Mouse (Mus musculus) lung, postnatal 14 days (tissue): Measurements from ENCODE around the gene Aldh1l1.

Experiments used
- DNase-seq: peaks from one replicate; pipeline ENCODE4 v3.0.0; 2021

Aldh1l1 gene

DNA sequence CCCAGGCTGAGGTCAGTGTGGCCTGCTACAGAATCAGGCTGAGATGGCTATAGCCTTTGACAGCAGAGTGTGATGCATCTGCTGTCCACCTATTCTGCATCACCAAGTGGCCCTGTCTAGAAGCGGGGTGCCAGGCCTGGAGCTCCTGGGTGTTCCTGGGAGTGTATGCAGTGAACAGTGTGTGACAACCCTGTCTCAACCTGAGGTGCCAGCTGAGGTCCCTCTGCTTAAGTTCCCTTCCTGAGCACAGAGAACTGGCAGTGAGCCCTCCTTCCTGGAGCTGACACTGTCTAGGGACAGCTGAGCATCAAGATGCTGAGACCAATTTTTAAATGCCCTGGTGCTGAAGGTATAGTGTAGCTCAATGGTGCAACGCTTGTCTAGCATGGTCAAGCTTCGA is 13.5 kb upstream of the Aldh1l1 start:
- no peak for DNase-seq

DNA sequence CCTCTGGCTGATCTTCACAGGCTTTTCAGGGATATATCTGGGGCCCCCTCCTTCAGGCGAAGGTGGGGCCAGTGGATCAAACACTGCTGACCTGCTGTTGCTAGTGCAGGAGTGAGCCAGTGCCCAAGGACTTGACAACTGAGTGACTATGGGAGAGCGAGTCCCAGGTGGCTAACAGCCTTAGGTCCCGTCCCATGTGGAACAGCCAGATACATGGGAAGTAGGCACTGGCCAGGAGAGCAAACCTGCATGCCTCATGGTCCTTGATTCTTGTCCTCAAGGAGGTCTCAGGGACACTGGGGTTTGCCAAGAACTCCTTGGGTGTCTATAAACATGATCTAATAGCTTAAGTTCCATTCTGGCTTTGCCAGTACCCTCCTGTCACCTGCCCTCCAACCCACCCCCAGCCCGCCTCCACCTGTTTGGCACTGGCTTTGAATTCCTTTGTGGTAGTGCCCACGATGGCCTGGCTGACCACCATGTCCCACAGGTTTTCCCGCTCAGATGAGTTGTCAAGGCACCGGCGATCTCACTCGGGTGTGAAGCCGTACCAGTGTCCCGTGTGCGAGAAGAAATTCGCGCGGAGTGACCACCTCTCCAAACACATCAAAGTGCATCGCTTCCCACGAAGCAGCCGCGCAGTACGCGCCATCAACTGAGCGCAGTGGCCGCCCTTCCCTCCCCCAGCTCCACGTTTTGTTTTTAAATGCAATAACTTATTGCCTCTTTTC is 12.4 kb upstream of the Aldh1l1 start:
- no peak for DNase-seq

DNA sequence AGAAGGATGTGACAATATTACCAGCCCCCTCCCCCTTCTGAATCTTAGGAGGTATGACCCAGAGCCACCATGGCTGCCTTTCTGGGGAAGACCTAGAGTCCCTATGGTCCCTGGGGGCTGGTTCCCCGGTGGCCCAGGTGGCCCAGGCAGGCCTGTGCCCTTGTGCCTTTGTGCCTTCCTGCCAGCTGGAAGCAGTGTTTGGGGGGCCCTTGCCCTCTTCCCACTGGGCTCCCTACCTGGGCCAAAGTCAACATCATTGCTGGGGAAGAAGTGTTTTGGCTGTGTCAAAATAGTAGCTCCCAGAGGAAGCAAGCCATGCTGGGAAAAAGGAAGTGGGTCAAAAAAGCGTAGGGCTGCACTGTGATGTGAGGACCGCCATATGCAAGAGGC is 11.9 kb upstream of the Aldh1l1 start:
- DNase-seq = no peak

- DNase-seq = no peak
Observed at GRCm38 (mm10) chr6:90475176-90475853, 10.9 kb upstream of the Aldh1l1 start.

GRCm38 (mm10) chr6:90475854-90476212 is 10.4 kb upstream of the Aldh1l1 start:
- no peak for DNase-seq

- DNase-seq = peak; percentile 58
Observed at GRCm38 (mm10) chr6:90476941-90477518, 9.2 kb upstream of the Aldh1l1 start.

GRCm38 (mm10) chr6:90484249-90484648 is 2.0 kb upstream of the Aldh1l1 start:
- DNase-seq = no peak

GRCm38 (mm10) chr6:90484876-90485275 is 1.4 kb upstream of the Aldh1l1 start:
- no peak for DNase-seq

- no peak for DNase-seq
Observed at GRCm38 (mm10) chr6:90487531-90487930, 1.3 kb downstream of the Aldh1l1 start.

- no peak for DNase-seq
Observed at GRCm38 (mm10) chr6:90489532-90489931, 3.3 kb downstream of the Aldh1l1 start.

DNA sequence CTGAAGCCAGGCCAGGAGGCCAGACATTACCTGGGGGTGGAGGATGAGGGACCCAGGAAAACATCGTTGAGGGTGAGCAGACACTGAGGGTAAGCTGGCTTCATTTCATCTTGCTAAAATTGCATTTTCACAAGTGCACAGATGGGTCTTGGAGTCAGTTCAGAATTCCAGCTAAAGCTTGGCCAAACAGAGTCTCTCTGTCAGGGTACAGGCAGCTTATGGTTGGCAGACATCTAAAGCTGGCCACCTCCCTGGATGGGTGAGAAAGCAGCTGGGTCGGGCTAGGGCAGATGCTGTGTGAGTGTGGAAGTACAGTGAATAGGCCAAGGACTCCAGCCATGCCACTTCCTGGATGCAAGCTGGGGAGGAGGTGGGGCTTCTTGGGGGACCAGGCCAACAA is 4.7 kb downstream of the Aldh1l1 start:
- DNase-seq = no peak

DNA sequence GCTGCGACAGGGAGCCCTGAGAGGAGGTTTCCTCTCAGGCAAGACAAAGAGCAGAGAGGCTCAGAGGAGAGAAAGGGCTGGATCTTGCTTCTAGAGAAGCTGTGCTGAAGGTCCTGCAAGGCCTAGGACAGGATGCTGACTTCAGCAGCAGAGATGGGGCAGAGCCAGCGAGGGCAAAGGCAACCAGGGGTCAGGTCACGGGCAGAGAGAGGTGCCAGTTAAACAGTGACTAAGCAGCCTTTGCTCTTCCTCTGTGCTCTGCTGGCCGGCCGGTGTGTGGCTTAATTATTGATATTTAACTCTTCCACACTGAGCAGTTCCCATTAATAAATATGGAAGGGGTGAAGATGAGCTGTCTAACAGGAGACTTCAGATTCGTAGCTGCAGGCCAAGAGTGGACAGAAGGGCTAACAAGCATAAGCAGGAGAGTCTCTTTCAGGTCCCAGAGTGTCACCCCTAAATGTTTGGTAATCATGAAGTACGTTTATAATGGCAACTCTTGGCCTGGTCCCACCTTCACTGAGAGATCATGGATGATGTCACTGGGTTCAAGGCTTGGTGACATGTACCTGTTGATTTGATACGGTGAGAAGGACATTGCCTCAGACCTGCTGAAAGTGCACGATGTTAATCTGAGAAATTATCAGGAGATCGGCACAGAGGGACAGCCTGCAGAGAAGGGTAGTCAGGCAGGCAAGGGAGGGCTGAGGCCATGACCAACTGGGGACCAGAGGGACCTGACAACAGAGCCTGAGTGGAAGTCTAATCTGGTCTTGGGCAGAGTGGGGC is 5.9 kb downstream of the Aldh1l1 start:
- DNase-seq = no peak

- DNase-seq = no peak
Observed at GRCm38 (mm10) chr6:90494155-90494554, 7.9 kb downstream of the Aldh1l1 start.

GRCm38 (mm10) chr6:90494566-90494965 is 8.3 kb downstream of the Aldh1l1 start:
- DNase-seq = no peak

DNA sequence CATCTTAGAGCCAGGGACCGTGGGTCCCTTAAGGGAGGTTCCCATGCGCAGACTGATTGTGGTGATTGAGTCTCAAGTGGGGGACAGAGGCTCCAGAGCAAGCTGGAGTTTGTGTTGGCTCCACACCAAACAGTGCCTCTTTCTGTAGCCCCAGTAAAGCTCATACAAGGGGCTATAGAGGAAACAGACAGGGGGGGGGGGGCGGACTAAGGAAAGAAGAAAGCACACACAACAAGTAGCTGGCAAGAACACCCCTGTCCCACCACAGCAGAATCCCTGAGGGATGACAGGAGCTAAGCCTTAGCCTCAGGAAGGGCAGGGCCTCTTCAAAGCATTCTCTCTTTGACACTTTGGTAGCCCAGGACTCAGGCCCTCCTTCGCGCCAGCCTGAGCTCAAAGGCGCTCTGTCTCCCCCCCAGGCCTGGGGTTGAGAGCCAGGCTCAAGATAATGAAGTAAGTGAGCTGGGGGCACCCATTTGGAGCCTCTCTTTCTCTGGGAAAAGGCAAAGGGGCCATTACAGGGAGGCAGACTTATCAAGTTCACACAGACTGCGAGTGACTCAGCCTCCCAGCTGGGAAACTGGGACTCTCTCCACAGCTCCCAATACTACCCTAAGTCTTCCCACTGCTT is 9.2 kb downstream of the Aldh1l1 start:
- no peak for DNase-seq

- DNase-seq = no peak
Observed at GRCm38 (mm10) chr6:90496217-90496616, 10.0 kb downstream of the Aldh1l1 start.

GRCm38 (mm10) chr6:90499509-90499908 is 13.3 kb downstream of the Aldh1l1 start:
- no peak for DNase-seq

DNA sequence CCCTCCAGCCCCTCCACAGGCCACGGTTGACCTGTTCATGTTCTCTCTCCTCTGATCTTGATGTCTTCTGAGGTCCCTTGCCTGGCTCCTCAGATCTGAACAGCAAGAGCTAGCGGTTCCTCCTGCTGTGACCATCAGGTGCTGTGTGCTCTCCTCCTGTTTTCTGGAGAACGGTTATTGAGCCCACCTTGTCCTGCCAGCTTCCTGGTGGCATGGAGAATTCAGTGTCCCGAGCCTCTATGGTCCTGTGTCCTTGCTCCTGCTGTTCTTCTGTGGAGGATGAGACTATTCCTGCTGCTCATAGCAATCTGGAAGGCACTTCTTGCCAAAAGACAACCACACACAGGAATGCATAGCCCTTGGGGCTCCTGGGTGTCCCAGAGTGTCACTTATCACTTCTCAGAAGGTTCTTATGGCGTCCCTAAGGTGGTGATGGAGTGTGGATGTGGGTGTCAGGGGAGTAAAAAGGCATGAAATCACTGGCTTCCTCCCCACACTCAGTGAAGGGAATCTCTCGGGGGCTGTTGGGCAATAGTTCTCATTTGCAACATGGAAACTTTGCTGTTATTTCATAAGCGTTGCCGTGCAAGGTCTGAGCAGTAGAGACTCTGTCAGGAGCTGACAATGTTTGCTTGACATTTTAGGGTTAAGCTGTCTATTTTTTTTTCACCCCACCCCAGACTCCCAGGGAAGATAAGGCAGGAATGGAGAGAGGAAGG is 15.2 kb downstream of the Aldh1l1 start:
- no peak for DNase-seq

GRCm38 (mm10) chr6:90505906-90506305 is 19.7 kb downstream of the Aldh1l1 start:
- DNase-seq = peak; percentile 73

GRCm38 (mm10) chr6:90506673-90507311 is 20.6 kb downstream of the Aldh1l1 start:
- peak; percentile 95 for DNase-seq

DNA sequence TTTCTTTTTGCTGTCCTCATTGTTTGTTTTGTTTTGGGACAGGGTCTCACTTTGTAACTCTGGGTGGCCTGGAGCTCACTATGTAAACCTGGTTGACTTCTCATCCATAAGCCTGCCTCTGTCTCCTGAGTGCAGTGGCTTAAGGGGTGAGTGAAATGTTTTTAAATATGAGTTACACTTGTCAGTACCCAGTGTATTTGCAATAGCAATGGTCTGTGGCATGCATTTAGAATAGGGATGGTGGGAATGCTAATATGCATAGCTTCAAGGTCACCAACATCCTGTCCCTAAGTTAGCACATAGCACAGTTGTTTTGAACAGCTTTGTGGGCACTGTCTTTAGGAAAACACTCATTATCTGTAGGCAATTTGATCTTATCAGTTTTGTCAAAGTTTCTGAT is 21.2 kb downstream of the Aldh1l1 start:
- no peak for DNase-seq

DNA sequence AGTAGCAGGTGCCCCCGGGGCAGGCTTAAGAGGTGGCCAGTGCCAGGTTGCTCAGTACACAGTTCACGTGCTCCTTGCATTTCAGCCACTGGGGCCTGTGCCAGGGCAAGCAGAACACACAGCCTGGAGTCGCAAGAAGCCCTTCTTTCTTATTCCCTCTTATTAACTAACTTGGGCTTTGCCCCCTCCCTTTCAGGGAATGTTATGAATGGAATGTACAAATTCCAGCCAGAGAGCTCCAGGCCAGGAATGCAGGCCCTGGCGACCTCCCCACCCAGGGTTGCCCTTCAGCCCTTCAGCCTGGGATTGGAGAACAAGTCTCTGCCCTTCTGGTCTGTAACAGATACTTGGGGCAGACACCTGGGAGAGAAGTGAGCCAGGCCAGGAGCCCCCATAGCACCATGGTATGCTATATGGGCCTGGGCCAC is 22.0 kb downstream of the Aldh1l1 start:
- peak; percentile 78 for DNase-seq
